Mouse (Mus musculus) liver, adult 2 months (tissue): ENCODE measurements around the gene Ccdc148. TPM values are rescaled to one million over a fixed set of nuclear protein-coding genes. Genes with fewer than 3 reads are reported as not detected.

Experiments used
- DNase-seq: peaks from one replicate; pipeline ENCODE4 v3.0.0-alpha.2; 2011; ENCODE audit warnings: low read depth, low spot score; ENCODE audit errors: extremely low read depth
- H3K27ac ChIP-seq: fragments of 200-500 bp; replicated peaks from 2 replicates; pipeline ENCODE4 v1.5.1; 2012; ENCODE audit warnings: low read depth, mild to moderate bottlenecking, control low read depth, inconsistent platforms, low read length; ENCODE audit not compliant: insufficient read depth
- H3K27me3 ChIP-seq: fragments of 200-500 bp; 2 replicates; pipeline ENCODE4 v1.6.1; 2012; ENCODE audit warnings: mild to moderate bottlenecking, moderate library complexity, low read length, inconsistent platforms; ENCODE audit not compliant: control insufficient read depth, insufficient read depth
- H3K36me3 ChIP-seq: fragments of 200-500 bp; 2 replicates; pipeline ENCODE4 v1.6.1; 2012; ENCODE audit warnings: low read length, inconsistent platforms; ENCODE audit not compliant: control insufficient read depth, insufficient read depth
- H3K4me1 ChIP-seq: fragments of 200-500 bp; 2 replicates; pipeline ENCODE4 v1.6.1; 2011; ENCODE audit warnings: low read length; ENCODE audit not compliant: control insufficient read depth, insufficient read depth
- H3K4me3 ChIP-seq: fragments of 200-500 bp; 2 replicates; pipeline ENCODE4 v1.5.1; 2011; ENCODE audit warnings: low read depth, mild to moderate bottlenecking, control low read depth, low read length, moderate library complexity; ENCODE audit not compliant: insufficient read depth
- H3K79me2 ChIP-seq: fragments of 200-500 bp; 2 replicates; pipeline ENCODE4 v1.6.1; 2012; ENCODE audit warnings: inconsistent platforms, mild to moderate bottlenecking, low read length, moderate library complexity; ENCODE audit not compliant: control insufficient read depth, insufficient read depth
- H3K9ac ChIP-seq: fragments of 200-500 bp; 2 replicates; pipeline ENCODE4 v1.6.1; 2012; ENCODE audit warnings: low read depth, mild to moderate bottlenecking, control low read depth, inconsistent platforms, low read length
- CTCF ChIP-seq: fragments of 200-500 bp; IDR thresholded peaks from 2 replicates; pipeline ENCODE4 v1.5.1; 2011; ENCODE audit warnings: low read depth, low read length, control low read depth
- POLR2A ChIP-seq: fragments of 200-500 bp; IDR thresholded peaks from 2 replicates; pipeline ENCODE4 v1.6.1; 2011; ENCODE audit warnings: low read length, control low read depth; ENCODE audit not compliant: insufficient read depth; ENCODE audit errors: extremely low read depth
- WGBS: fragments of 180-500 bp; shearing (Covaris S2); methylation state at CpG from one replicate; pipeline ENCODE4 v1.1.7; 2018; 5-methylcytosine and 5-hydroxymethylcytosine counted together
- polyA plus RNA-seq: library from polyadenylated mRNA; depleted of rRNA; stranded (reverse); fragments of >200 nt; gene quantifications from 2 replicates; pipeline ENCODE4 v1.2.3, GENCODE M21; 2012
- total RNA-seq: library from RNA; depleted of rRNA; stranded (reverse); fragments of >200 nt; gene quantifications from 2 replicates; pipeline ENCODE4 v1.2.3, GENCODE M21; 2014

Gene Ccdc148
- total and polyA plus RNA-seq, 2 experiments, result 0.05 to 0.92 TPM

GRCm38 (mm10) chr2:58971507-58972275 is 188.8 kb downstream of the Ccdc148 start:
- TF ChIP-seq CTCF (no peak), POLR2A (no peak)
- 86% methylated on average over 9 of the region's 9 CpGs for WGBS
- H3K79me2 ChIP-seq, result no peaks in the 10 kb centered on the region

GRCm38 (mm10) chr2:58956770-58957300 is 203.6 kb downstream of the Ccdc148 start:
- no peak overlapping the region for H3K27ac ChIP-seq
- 76% methylated on average over 2 of the region's 2 CpGs for WGBS
- no peaks in the 10 kb centered on the region for H3K27me3 ChIP-seq
- DNase-seq, result no peak
- TF ChIP-seq POLR2A (no peak), CTCF (no peak)
- no peak overlapping the region for H3K9ac ChIP-seq
- H3K79me2 ChIP-seq, result no peaks in the 10 kb centered on the region
- H3K4me3 ChIP-seq, result no peak overlapping the region
- no peaks in the 10 kb centered on the region for H3K36me3 ChIP-seq
- H3K4me1 ChIP-seq, result no peaks in the 10 kb centered on the region

More at GRCm38 (mm10) chr2:58971507-58972275, 188.8 kb downstream of the Ccdc148 start:
- Histone ChIP-seq H3K4me3 (no peak overlapping the region), H3K27me3 (no peaks in the 10 kb centered on the region), H3K9ac (no peak overlapping the region), H3K36me3 (no peaks in the 10 kb centered on the region), H3K4me1 (no peaks in the 10 kb centered on the region), H3K27ac (no peak overlapping the region)
- no peak for DNase-seq

DNA sequence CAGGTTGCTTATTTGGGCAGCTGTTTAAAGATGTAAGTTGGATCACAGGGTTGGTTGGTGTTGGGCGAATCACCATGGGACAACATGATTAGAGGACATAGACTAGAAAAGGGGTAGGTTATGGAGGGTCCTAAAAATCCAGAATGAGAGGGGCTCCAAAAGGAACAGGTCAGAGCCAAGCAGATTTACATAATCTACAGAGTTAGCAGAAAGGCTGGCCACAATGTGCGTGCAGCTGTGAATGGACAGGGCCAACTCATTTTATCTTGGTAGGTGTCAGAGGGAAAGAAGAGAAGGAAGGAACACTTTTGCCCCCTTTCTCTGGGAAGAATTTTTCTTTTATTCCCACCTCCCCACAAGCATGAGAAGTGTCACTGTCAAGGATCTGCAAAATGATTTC is 204.1 kb downstream of the Ccdc148 start:
- 95% methylated on average over 2 of the region's 2 CpGs for WGBS
- no peaks in the 10 kb centered on the region for H3K27me3 ChIP-seq
- H3K4me1 ChIP-seq, result no peaks in the 10 kb centered on the region
- no peaks in the 10 kb centered on the region for H3K36me3 ChIP-seq
- no peak overlapping the region for H3K4me3 ChIP-seq
- no peaks in the 10 kb centered on the region for H3K79me2 ChIP-seq
- no peak for DNase-seq
- TF ChIP-seq CTCF (no peak), POLR2A (no peak)
- H3K27ac ChIP-seq, result no peak overlapping the region
- H3K9ac ChIP-seq, result no peak overlapping the region

- H3K9ac ChIP-seq, result no peak overlapping the region
- H3K79me2 ChIP-seq, result no peaks in the 10 kb centered on the region
- TF ChIP-seq POLR2A (no peak), CTCF (no peak)
- 95% methylated on average over 3 of the region's 3 CpGs for WGBS
- H3K4me1 ChIP-seq, result no peaks in the 10 kb centered on the region
- no peak overlapping the region for H3K4me3 ChIP-seq
- H3K27ac ChIP-seq, result no peak overlapping the region
- DNase-seq, result no peak
- no peaks in the 10 kb centered on the region for H3K36me3 ChIP-seq
- H3K27me3 ChIP-seq, result no peaks in the 10 kb centered on the region
Observed at GRCm38 (mm10) chr2:58952101-58952500, 208.4 kb downstream of the Ccdc148 start.

- Histone ChIP-seq H3K79me2 (no peaks in the 10 kb centered on the region), H3K9ac (no peak overlapping the region), H3K27me3 (no peaks in the 10 kb centered on the region), H3K36me3 (no peaks in the 10 kb centered on the region), H3K4me3 (no peak overlapping the region), H3K27ac (no peak overlapping the region), H3K4me1 (no peaks in the 10 kb centered on the region)
- 93% methylated on average over 7 of the region's 7 CpGs for WGBS
- TF ChIP-seq POLR2A (no peak), CTCF (no peak)
- DNase-seq, result no peak
Observed at GRCm38 (mm10) chr2:58948796-58949195, 211.7 kb downstream of the Ccdc148 start.

- Histone ChIP-seq H3K4me1 (no peaks in the 10 kb centered on the region), H3K27me3 (no peaks in the 10 kb centered on the region), H3K27ac (no peak overlapping the region), H3K9ac (no peak overlapping the region), H3K4me3 (no peak overlapping the region), H3K79me2 (no peaks in the 10 kb centered on the region), H3K36me3 (no peaks in the 10 kb centered on the region)
- 82% methylated on average over 4 of the region's 4 CpGs for WGBS
- no peak for TF ChIP-seq CTCF
- no peak for TF ChIP-seq POLR2A
- no peak for DNase-seq
Observed at GRCm38 (mm10) chr2:58941361-58941760, 219.1 kb downstream of the Ccdc148 start.
